ENCODE assay signal across 8 mouse cellular contexts in genomic region chr3:96635906-96636305, GRCm38 (mm10). TPM values are rescaled to one million over a fixed set of nuclear protein-coding genes. Genes with fewer than 3 reads are reported as not detected.
DNase-seq lines count a peak whose midpoint lies in the region; ATAC-seq and TF ChIP-seq lines count a peak whose summit lies in the region.

No protein-coding gene starts in this region.

- H3K9me3 ChIP-seq in liver, embryonic 11.5 days (ENCODE audit: control insufficient read depth, low read length), result no peaks in the 10 kb centered on the region
- no peaks in the 10 kb centered on the region for H3K9me3 ChIP-seq in stomach, postnatal 0 days (ENCODE audit: control insufficient read depth, low read length)

- H3K27me3 ChIP-seq in liver, embryonic 11.5 days (replicated peaks; ENCODE audit: control insufficient read depth, insufficient read depth, low read length), result no peaks in the 10 kb centered on the region
- no peaks in the 10 kb centered on the region for H3K27me3 ChIP-seq in stomach, postnatal 0 days (ENCODE audit: control insufficient read depth, insufficient read depth, low read length)

- H3K36me3 ChIP-seq in liver, embryonic 11.5 days (ENCODE audit: control insufficient read depth, insufficient read depth, low read length), result peaks cover 13% of the 10 kb centered on the region
- peaks cover 8% of the 10 kb centered on the region for H3K36me3 ChIP-seq in stomach, postnatal 0 days (ENCODE audit: control insufficient read depth, insufficient read depth, low read length)

- no peak for TF ChIP-seq CTCF in stomach, postnatal 0 days (IDR thresholded peaks at IDR 0.05; ENCODE audit: low read depth)

- no peak for TF ChIP-seq EP300 in stomach, postnatal 0 days (optimal IDR thresholded peaks at IDR 0.05)

- H3K4me2 ChIP-seq in liver, embryonic 11.5 days, result peak overlapping the region; percentile 85
- H3K4me2 ChIP-seq in stomach, postnatal 0 days (replicated peaks; ENCODE audit: low read depth), result peak overlapping the region; percentile 74

- H3K4me1 ChIP-seq in liver, embryonic 11.5 days (replicated peaks; ENCODE audit: control insufficient read depth, insufficient read depth, low read length), result peaks cover 14% of the 10 kb centered on the region
- peaks cover 7% of the 10 kb centered on the region for H3K4me1 ChIP-seq in stomach, postnatal 0 days (replicated peaks; ENCODE audit: control insufficient read depth, insufficient read depth)

- WGBS in liver, embryonic 11.5 days, result 7% methylated on average over 15 of the region's 15 CpGs
- WGBS in stomach, postnatal 0 days, result 6% methylated on average over 15 of the region's 15 CpGs

- peak overlapping the region; percentile 61 for H3K27ac ChIP-seq in liver, embryonic 11.5 days (ENCODE audit: low read depth, low read length)
- H3K27ac ChIP-seq in stomach, postnatal 0 days (replicated peaks), result peak overlapping the region; percentile 84

- H3K9ac ChIP-seq in liver, embryonic 11.5 days (ENCODE audit: low read depth, low read length), result peak overlapping the region; percentile 91
- H3K9ac ChIP-seq in stomach, postnatal 0 days (ENCODE audit: low read length), result peak overlapping the region; percentile 93

- H3K4me3 ChIP-seq in liver, embryonic 11.5 days (ENCODE audit: low read depth, low read length), result peak overlapping the region; percentile 80
- peak overlapping the region; percentile 77 for H3K4me3 ChIP-seq in stomach, postnatal 0 days (ENCODE audit: low read depth, low read length)

- no peak for DNase-seq in frontal cortex, postnatal 25 days (ENCODE audit: low spot score in 2 of 2)
- peak; percentile 2 for DNase-seq in thymus, postnatal 0 days (ENCODE audit: low spot score)
- DNase-seq in thymus, postnatal 25 days, result no peak
- DNase-seq in liver, embryonic 11.5 days (ENCODE audit: low spot score), result no peak
- no peak for DNase-seq in stomach, postnatal 0 days (ENCODE audit: low spot score)
- no peak for DNase-seq in urinary bladder, postnatal 25 days (ENCODE audit: low spot score)
- no peak for DNase-seq in right cerebral cortex, postnatal 14 days

- ATAC-seq in frontal cortex, adult (ENCODE audit: low TSS enrichment), result peak; percentile 8; the same call in 1 of the 2 replicates
- peak; percentile 19; the same call in 1 of the 2 replicates for ATAC-seq in liver, embryonic 11.5 days (replicated peaks; ENCODE audit: low FRiP score)
- ATAC-seq in stomach, postnatal 0 days (ENCODE audit: low FRiP score, low TSS enrichment), result no peak

RNA-seq across cellular contexts. Expression of gene Gm42957, which starts 0.6 kb away (rescaled TPM):
- polyA plus RNA-seq in thymus, postnatal 0 days (2015; fragmentation: Nextera tagmentation; extraction: Ambion mirVana), result not detected in 2 replicates
- polyA plus RNA-seq in liver, embryonic 11.5 days (2014; fragmentation: Nextera tagmentation; extraction: Ambion mirVana), result 0.14 TPM in 1 of 2 replicates, not detected in the other
- polyA plus RNA-seq in stomach, postnatal 0 days (2015; fragmentation: Nextera tagmentation; extraction: Ambion mirVana), result 0.04 and 0.05 TPM in 2 replicates

RNA-seq across cellular contexts. Expression of gene Pex11b, which starts 0.7 kb away (rescaled TPM):
- 50.0 and 52.6 TPM in 2 replicates for polyA plus RNA-seq in thymus, postnatal 0 days (2015; fragmentation: Nextera tagmentation; extraction: Ambion mirVana)
- polyA plus RNA-seq in liver, embryonic 11.5 days (2014; fragmentation: Nextera tagmentation; extraction: Ambion mirVana), result 29.0 and 36.7 TPM in 2 replicates
- 36.6 and 38.2 TPM in 2 replicates for polyA plus RNA-seq in stomach, postnatal 0 days (2015; fragmentation: Nextera tagmentation; extraction: Ambion mirVana)

RNA-seq across cellular contexts. Expression of gene Rbm8a, which starts 6.2 kb away (rescaled TPM):
- 146 and 155 TPM in 2 replicates for polyA plus RNA-seq in thymus, postnatal 0 days (2015; fragmentation: Nextera tagmentation; extraction: Ambion mirVana)
- 176 and 196 TPM in 2 replicates for polyA plus RNA-seq in liver, embryonic 11.5 days (2014; fragmentation: Nextera tagmentation; extraction: Ambion mirVana)
- 70.9 and 75.5 TPM in 2 replicates for polyA plus RNA-seq in stomach, postnatal 0 days (2015; fragmentation: Nextera tagmentation; extraction: Ambion mirVana)

RNA-seq across cellular contexts. Expression of gene Itga10, which starts 9.5 kb away (rescaled TPM):
- polyA plus RNA-seq in thymus, postnatal 0 days (2015; fragmentation: Nextera tagmentation; extraction: Ambion mirVana), result 0.31 and 0.35 TPM in 2 replicates
- 0.57 and 0.77 TPM in 2 replicates for polyA plus RNA-seq in liver, embryonic 11.5 days (2014; fragmentation: Nextera tagmentation; extraction: Ambion mirVana)
- polyA plus RNA-seq in stomach, postnatal 0 days (2015; fragmentation: Nextera tagmentation; extraction: Ambion mirVana), result 0.28 and 0.42 TPM in 2 replicates

RNA-seq across cellular contexts. Expression of gene Ankrd35, which starts 34.0 kb away (rescaled TPM):
- polyA plus RNA-seq in thymus, postnatal 0 days (2015; fragmentation: Nextera tagmentation; extraction: Ambion mirVana), result 1.5 and 1.9 TPM in 2 replicates
- polyA plus RNA-seq in liver, embryonic 11.5 days (2014; fragmentation: Nextera tagmentation; extraction: Ambion mirVana), result 0.32 and 0.40 TPM in 2 replicates
- polyA plus RNA-seq in stomach, postnatal 0 days (2015; fragmentation: Nextera tagmentation; extraction: Ambion mirVana), result 5.5 and 6.2 TPM in 2 replicates
